Mouse (Mus musculus) heart, embryonic 13.5 days (tissue): ENCODE data around the gene Gadl1. TPM values are rescaled to one million over a fixed set of nuclear protein-coding genes. Genes with fewer than 3 reads are reported as not detected.

Experiments used
- ATAC-seq: fragments of 200-750 bp; cut with Nextera tagmentation; 2 replicates; pipeline ENCODE4 v1.8.0; 2017; ENCODE audit warnings: moderate TSS enrichment; ENCODE audit not compliant: insufficient number of reproducible peaks, low FRiP score, low TSS enrichment; ENCODE audit errors: extremely low read depth
- H3K27ac ChIP-seq: fragments of 300-500 bp; sonication (generic); replicated peaks from 2 replicates; pipeline ENCODE4 v1.5.1; 2015; ENCODE audit warnings: moderate library complexity, mild to moderate bottlenecking, inconsistent platforms
- H3K27me3 ChIP-seq: fragments of 300-500 bp; sonication (generic); replicated peaks from 2 replicates; pipeline ENCODE4 v1.6.1; 2015; ENCODE audit warnings: mild to moderate bottlenecking, inconsistent platforms
- H3K36me3 ChIP-seq: fragments of 300-500 bp; sonication (generic); 2 replicates; pipeline ENCODE4 v1.6.1; 2015; ENCODE audit warnings: mild to moderate bottlenecking, inconsistent platforms
- H3K4me1 ChIP-seq: fragments of 300-500 bp; sonication (generic); 2 replicates; pipeline ENCODE4 v1.6.1; 2015; ENCODE audit warnings: inconsistent platforms
- H3K4me2 ChIP-seq: fragments of 300-500 bp; sonication (generic); 2 replicates; pipeline ENCODE4 v1.6.1; 2015; ENCODE audit warnings: inconsistent platforms, mild to moderate bottlenecking, moderate library complexity
- H3K4me3 ChIP-seq: fragments of 300-500 bp; sonication (generic); 2 replicates; pipeline ENCODE4 v1.5.1; 2015; ENCODE audit warnings: moderate library complexity, mild to moderate bottlenecking, inconsistent platforms
- H3K9ac ChIP-seq: fragments of 300-500 bp; sonication (generic); 2 replicates; pipeline ENCODE4 v1.6.1; 2015; ENCODE audit warnings: inconsistent platforms, mild to moderate bottlenecking, moderate library complexity
- H3K9me3 ChIP-seq: fragments of 300-500 bp; sonication (generic); 2 replicates; pipeline ENCODE4 v1.6.1; 2016; ENCODE audit warnings: inconsistent platforms
- WGBS: fragments of 180-500 bp; shearing (Covaris S2); methylation state at CpG from one replicate; pipeline ENCODE4 v1.1.7; 2015; ENCODE audit warnings: mixed read lengths; 5-methylcytosine and 5-hydroxymethylcytosine counted together
- polyA plus RNA-seq: library from polyadenylated mRNA; unstranded; fragments of >200 nt; fragmentation: Nextera tagmentation; extraction: Ambion mirVana; gene quantifications from 2 replicates; pipeline ENCODE4 v1.2.1, GENCODE M21; 2015

Gadl1 gene
- polyA plus RNA-seq, 1 experiment from 2014 or later = 0.48 TPM

DNA sequence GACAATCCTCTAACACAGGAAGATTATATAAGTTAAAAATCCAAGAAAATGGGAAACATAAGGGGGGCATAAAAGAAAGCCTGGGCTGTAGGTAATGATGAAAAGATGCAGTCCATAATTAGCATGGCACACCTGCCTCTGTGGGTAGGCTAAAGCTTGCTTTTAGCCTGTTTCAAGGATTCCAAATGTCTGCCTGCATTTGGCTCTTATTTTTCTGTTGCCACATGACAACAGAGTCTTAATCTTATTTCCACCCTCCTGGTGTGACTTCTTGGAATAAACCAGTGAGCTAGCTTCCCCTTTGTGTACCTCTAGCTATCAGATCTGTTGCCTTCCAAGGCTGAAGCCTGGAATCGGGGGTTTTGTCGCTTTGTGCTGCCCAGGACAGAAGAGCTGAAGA, 69.2 kb downstream of the Gadl1 start:
- ATAC-seq = no peak
- Histone ChIP-seq H3K36me3 (no peaks in the 10 kb centered on the region), H3K9ac (no peak overlapping the region), H3K27ac (no peak overlapping the region), H3K4me1 (0 out of 2 replicates have a peak, but pooled peaks cover 4% of the 10 kb centered on the region), H3K4me3 (no peak overlapping the region), H3K9me3 (peaks cover 8% of the 10 kb centered on the region), H3K4me2 (no peak overlapping the region), H3K27me3 (no peaks in the 10 kb centered on the region)
- WGBS = 41% methylated on average over 2 of the region's 2 CpGs

DNA sequence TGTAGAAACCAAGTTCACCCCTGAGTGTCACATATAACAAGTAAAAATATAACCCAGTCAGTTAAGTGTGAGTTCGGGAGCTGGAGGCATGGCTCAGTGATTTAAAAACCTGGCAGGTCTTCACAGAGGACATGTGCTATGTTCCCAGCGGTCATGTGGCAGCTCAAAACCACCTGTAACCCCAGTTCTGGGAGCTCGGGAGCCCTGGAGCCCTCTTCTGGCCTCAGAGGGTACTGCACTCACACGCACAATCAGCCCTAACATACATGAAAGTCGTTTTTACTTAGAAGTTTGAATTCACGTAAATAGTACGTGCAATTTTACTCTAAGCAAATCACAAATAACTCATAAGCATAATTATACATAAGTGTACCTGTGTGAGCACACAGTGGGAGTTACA, 81.4 kb downstream of the Gadl1 start:
- H3K36me3 ChIP-seq = no peaks in the 10 kb centered on the region
- H3K4me1 ChIP-seq = peaks cover 13% of the 10 kb centered on the region; the same call in 1 of the 2 replicates
- H3K9me3 ChIP-seq = no peaks in the 10 kb centered on the region
- H3K4me3 ChIP-seq = no peak overlapping the region
- H3K4me2 ChIP-seq = no peak overlapping the region
- H3K9ac ChIP-seq = no peak overlapping the region
- H3K27ac ChIP-seq = no peak overlapping the region
- H3K27me3 ChIP-seq = no peaks in the 10 kb centered on the region
- no peak for ATAC-seq
- WGBS = 83% methylated on average over 7 of the region's 7 CpGs

DNA sequence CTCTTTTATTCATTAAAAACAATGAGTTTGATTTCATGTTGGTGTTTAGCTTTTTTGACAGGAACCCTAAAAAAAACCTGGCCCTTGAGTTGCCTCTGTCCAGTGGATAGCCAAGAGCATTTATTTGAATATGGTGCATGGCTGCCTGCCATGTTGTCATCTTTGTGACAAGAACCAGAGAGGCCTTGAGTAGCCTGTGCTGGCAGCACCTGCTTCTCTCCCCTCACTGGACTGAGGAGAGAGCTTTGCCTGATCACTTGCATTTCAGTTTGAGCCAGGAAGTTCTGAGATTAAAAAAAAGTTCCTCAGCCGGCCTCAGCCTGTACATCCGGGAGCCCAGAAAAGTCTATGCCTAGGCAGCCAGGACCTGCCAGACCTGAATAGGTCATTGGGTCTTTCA, 85.5 kb downstream of the Gadl1 start:
- Histone ChIP-seq H3K27ac (peak overlapping the region; percentile 20), H3K4me2 (no peak overlapping the region), H3K27me3 (no peaks in the 10 kb centered on the region), H3K4me3 (no peak overlapping the region), H3K4me1 (peaks cover 31% of the 10 kb centered on the region), H3K9me3 (no peaks in the 10 kb centered on the region), H3K9ac (no peak overlapping the region), H3K36me3 (no peaks in the 10 kb centered on the region)
- ATAC-seq = no peak
- WGBS = 21% methylated on average over 2 of the region's 2 CpGs

DNA sequence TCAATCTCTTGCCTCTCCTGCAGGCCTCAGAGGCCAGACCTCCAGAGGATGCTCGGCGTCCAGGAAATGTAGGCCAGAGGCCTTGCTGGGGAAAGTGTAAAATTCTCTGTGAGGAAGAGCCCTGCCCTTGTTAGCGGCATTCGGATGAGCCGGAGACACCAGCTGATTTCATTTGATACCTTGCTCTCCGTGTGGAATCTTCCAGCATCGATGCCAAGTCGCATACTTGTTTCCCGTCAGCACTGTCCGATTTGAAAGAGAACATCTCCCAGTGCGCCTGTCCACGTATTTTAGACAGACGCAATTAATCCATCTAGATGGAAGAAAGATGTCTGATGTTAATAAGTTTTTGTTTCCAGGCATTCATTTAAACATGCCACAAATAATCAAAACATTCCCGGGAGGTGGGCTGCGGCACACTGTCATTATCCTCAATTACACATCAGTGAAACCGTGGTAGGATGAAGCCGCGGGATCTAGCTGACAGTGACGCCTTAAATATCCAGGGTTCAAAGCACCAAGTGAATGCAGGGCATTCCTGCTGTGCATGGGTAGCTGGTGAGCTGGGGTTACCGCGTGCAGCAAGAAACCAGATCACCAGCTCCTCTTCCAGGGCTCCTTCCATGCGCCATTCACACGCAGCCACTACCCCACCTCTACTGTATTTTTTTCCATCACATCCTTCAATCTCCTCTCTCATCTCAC, 86.8 kb downstream of the Gadl1 start:
- Histone ChIP-seq H3K36me3 (no peaks in the 10 kb centered on the region), H3K4me2 (no peak overlapping the region), H3K27ac (no peak overlapping the region), H3K4me3 (no peak overlapping the region), H3K4me1 (peaks cover 33% of the 10 kb centered on the region), H3K9ac (no peak overlapping the region), H3K27me3 (no peaks in the 10 kb centered on the region), H3K9me3 (no peaks in the 10 kb centered on the region)
- WGBS = 78% methylated on average over 23 of the region's 23 CpGs
- no peak for ATAC-seq

DNA sequence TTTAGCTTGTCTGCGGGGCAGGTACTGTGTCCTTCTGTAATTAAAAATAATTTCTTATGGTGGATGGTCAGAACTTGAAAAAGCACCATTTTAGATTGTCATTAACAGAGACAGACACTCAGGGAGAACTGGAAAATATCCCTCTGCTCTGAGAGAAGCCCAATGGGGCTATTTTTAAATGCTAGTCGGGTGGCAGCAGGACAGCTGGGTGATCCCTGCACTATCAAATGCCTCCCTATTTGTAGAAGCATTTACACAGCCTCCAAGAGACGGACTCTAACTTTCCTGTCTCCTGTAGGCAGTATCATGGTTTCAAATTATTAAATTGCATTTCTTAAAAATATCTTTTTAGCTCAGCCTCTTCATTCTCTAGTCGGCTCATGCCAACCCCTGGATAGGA, 89.1 kb downstream of the Gadl1 start:
- peaks cover 39% of the 10 kb centered on the region for H3K4me1 ChIP-seq
- ATAC-seq = no peak
- H3K4me2 ChIP-seq = peak overlapping the region; percentile 31
- WGBS = 41% methylated on average over 4 of the region's 4 CpGs
- H3K9me3 ChIP-seq = no peaks in the 10 kb centered on the region
- H3K27ac ChIP-seq = peak overlapping the region; percentile 83
- no peaks in the 10 kb centered on the region for H3K36me3 ChIP-seq
- no peak overlapping the region for H3K9ac ChIP-seq
- H3K27me3 ChIP-seq = no peaks in the 10 kb centered on the region
- no peak overlapping the region for H3K4me3 ChIP-seq

DNA sequence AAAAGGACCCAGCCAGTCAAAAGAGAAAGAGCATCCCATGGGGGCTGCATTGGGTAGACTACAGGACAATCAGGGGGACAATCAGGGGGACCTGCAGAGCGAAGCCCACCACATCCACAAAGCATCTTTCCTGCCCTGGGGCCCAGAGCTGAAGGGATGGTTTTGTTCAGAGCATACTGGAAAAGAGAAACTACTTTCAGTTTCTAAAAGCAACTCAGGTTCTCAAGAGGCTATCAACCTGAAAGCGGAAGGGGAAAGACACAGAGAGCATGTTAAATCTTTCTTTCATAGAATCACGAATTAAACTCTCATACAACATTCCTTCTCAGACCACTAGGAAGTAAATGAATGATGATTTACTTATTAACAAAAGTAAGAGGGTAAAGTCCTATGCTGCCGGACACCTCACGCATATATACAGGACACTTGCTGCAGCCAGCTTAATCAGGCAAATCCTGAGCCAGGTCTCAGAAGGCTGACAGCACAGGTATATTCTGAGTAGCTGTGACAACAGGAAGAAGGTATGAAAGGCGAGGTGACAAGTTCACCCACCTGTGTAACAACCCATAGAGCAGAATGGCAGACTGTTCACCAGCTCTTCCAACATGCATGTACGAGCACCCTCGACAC, 90.2 kb downstream of the Gadl1 start:
- Histone ChIP-seq H3K36me3 (no peaks in the 10 kb centered on the region), H3K4me1 (peaks cover 43% of the 10 kb centered on the region), H3K9ac (no peak overlapping the region), H3K9me3 (no peaks in the 10 kb centered on the region), H3K4me3 (no peak overlapping the region), H3K27ac (no peak overlapping the region), H3K4me2 (no peak overlapping the region), H3K27me3 (no peaks in the 10 kb centered on the region)
- no peak for ATAC-seq
- 85% methylated on average over 8 of the region's 8 CpGs for WGBS

DNA sequence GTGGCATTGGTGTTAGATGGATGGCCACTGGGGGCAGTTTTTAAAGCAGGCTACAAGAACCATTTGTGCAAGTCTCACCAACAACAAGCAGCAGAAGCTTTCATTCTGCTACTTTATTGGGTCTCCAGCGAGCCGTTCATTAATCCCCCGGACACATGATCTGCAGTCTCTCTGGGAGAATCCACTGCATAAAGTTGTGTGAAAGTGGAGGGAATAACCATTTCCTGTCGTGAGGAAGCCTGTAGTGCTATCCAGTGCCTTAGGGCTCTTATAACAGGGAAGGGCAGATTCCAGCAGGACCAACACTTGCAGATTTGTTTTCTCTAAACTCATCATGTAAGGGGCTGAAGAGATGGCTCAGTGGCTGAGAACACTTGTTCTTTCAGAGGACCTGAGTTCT, 104.7 kb downstream of the Gadl1 start:
- no peaks in the 10 kb centered on the region; the same call in 1 of the 2 replicates for H3K9me3 ChIP-seq
- no peak overlapping the region for H3K9ac ChIP-seq
- no peak for ATAC-seq
- H3K4me3 ChIP-seq = no peak overlapping the region
- H3K27ac ChIP-seq = no peak overlapping the region
- 69% methylated on average over 4 of the region's 4 CpGs for WGBS
- H3K27me3 ChIP-seq = no peaks in the 10 kb centered on the region
- no peaks in the 10 kb centered on the region for H3K36me3 ChIP-seq
- H3K4me1 ChIP-seq = no peaks in the 10 kb centered on the region
- H3K4me2 ChIP-seq = no peak overlapping the region

DNA sequence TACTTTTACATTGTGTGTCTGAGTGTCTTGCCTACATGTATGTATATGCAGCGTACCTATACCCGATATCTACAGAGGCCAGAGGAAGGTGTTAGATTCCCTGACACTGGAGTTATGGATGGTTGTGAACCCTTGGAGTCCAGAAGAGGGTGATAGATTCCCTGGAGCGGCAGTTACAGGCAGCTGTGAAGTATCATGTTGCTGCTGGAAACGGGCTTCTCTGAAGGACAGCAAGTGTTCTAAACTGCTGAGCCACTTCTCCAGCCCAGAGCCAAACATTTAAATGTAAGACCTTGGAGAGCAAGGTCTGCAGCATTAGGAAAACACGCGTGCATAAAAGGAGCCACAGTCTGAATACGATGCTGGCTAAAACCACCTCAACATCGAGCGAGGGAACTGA, 107.0 kb downstream of the Gadl1 start:
- Histone ChIP-seq H3K4me2 (no peak overlapping the region), H3K27me3 (no peaks in the 10 kb centered on the region), H3K4me3 (no peak overlapping the region), H3K9me3 (no peaks in the 10 kb centered on the region; the same call in 1 of the 2 replicates), H3K4me1 (no peaks in the 10 kb centered on the region), H3K27ac (no peak overlapping the region), H3K9ac (no peak overlapping the region), H3K36me3 (no peaks in the 10 kb centered on the region)
- no peak for ATAC-seq
- 67% methylated on average over 9 of the region's 9 CpGs for WGBS

DNA sequence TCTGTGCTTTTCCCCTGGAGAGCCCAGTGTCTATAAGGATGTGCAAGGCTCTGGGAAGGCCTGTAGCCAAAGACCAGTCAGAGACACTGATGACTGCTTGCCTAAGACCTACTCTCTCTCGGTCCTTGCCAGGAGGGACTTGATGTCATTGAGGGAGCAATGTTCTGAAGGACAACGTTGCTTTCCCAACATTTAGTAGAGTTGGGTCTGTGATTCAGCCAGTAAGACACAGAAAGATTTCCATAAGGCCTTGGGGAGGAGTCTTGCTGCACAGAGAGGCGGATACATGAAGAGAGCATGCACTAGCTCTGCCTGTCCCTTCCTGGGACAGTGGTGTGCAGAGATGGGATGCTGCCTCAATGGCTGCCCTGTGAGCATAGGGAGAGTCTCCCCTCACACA, 107.8 kb downstream of the Gadl1 start:
- Histone ChIP-seq H3K9me3 (no peaks in the 10 kb centered on the region; the same call in 1 of the 2 replicates), H3K4me1 (no peaks in the 10 kb centered on the region), H3K36me3 (no peaks in the 10 kb centered on the region), H3K27ac (no peak overlapping the region), H3K9ac (no peak overlapping the region), H3K4me2 (no peak overlapping the region), H3K4me3 (no peak overlapping the region), H3K27me3 (no peaks in the 10 kb centered on the region)
- WGBS = 72% methylated on average over 3 of the region's 3 CpGs
- no peak for ATAC-seq

DNA sequence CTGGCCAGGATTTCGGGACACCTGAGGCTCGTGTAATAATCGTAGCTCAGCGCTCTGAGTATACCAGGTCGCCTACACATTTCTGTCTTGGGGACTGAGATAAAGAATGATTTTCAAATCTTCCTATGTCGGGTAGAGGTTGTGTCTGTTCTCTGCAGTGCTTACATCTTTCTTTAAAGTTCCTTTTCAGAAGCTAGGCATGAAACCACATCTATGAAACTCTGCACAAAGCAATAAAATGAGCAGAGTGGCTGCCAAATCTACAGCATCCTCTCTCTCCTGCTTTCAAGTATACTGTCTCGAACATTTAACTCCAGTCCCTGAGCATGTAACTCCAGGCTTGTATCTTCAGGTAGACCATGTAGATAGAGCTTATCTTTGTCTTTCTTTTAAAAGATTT, 109.3 kb downstream of the Gadl1 start:
- no peak for ATAC-seq

DNA sequence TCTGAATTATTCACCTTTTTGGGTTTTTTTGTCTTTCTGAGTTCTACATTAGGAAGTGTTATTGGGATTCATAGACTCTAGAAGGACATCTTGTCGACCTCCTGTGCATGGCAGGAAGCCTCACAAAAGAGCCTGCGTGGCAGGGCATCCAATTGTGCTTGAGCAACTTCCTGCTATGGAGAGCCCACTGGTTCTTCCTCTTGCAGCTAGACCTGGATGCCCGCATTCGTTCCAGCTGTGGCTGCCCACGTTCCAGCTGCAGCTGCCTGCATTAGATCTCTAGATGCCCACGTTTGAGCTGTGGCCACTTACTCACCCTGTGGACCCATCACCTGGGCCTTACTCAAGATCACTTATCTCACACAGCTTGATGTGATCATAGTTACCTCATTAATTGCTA, 116.1 kb downstream of the Gadl1 start:
- H3K27ac ChIP-seq = no peak overlapping the region
- H3K9me3 ChIP-seq = no peaks in the 10 kb centered on the region
- H3K36me3 ChIP-seq = no peaks in the 10 kb centered on the region
- no peaks in the 10 kb centered on the region for H3K27me3 ChIP-seq
- ATAC-seq = no peak
- no peak overlapping the region for H3K4me2 ChIP-seq
- H3K9ac ChIP-seq = no peak overlapping the region
- WGBS = 78% methylated on average over 6 of the region's 6 CpGs
- H3K4me1 ChIP-seq = peaks cover 15% of the 10 kb centered on the region
- no peak overlapping the region for H3K4me3 ChIP-seq

More for the DNA sequence above, 109.3 kb downstream of the Gadl1 start:
- Histone ChIP-seq H3K27ac (no peak overlapping the region), H3K36me3 (no peaks in the 10 kb centered on the region), H3K9me3 (no peaks in the 10 kb centered on the region), H3K4me3 (no peak overlapping the region), H3K9ac (no peak overlapping the region), H3K4me2 (no peak overlapping the region), H3K27me3 (no peaks in the 10 kb centered on the region), H3K4me1 (no peaks in the 10 kb centered on the region)
- WGBS = 81% methylated on average over 7 of the region's 7 CpGs

DNA sequence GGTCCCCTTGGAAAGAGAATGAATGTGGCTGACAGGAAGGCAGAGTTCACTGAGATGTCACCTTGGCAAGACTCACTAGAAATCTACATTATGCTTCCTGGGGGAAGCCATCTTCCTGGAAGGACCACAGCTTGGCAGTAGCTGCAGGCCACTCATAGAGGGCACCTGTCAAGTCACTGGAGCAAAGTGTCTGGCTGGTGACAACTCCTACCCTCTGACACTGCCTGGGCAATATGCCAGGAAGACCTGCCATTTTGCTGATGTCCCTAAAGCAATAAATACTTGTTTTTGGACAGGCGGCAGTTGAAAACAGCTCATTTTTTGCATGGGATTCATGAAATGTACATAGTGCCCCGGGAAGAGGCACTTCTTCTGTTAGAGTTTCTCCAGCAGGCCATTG, 119.8 kb downstream of the Gadl1 start:
- Histone ChIP-seq H3K4me2 (no peak overlapping the region), H3K9ac (no peak overlapping the region), H3K9me3 (no peaks in the 10 kb centered on the region), H3K4me1 (peaks cover 31% of the 10 kb centered on the region), H3K27ac (no peak overlapping the region), H3K27me3 (no peaks in the 10 kb centered on the region), H3K36me3 (no peaks in the 10 kb centered on the region), H3K4me3 (no peak overlapping the region)
- no peak for ATAC-seq
- WGBS = 81% methylated on average over 2 of the region's 2 CpGs
